Mouse (Mus musculus): ENCODE results near the gene Rmdn2.

GRCm38 (mm10) chr17:79602381-79602780 is 9.3 kb upstream of the Rmdn2 start:
- TF ChIP-seq CTCF (conservative IDR thresholded peaks at IDR 0.05; ENCODE audit: insufficient read depth, insufficient read length, low read depth, low read length) (no peak), POLR2A (IDR thresholded peaks at IDR 0.05; ENCODE audit: low read depth, low read length) (no peak)
